Mouse (Mus musculus) MEL (cell line): ENCODE results near the gene Plcb1. TPM values are rescaled to one million over a fixed set of nuclear protein-coding genes. Genes with fewer than 3 reads are reported as not detected.

ENCODE experiments used
- DNase-seq: peaks from one replicate; pipeline ENCODE4 v3.0.0; 2011; ENCODE audit warnings: low read depth, low spot score
- H3K27ac ChIP-seq: 2 replicates; pipeline ENCODE4 v1.5.1; 2012; ENCODE audit warnings: low read depth, mild to moderate bottlenecking, control low read depth, low read length, moderate library complexity; ENCODE audit not compliant: control insufficient read depth
- H3K27me3 ChIP-seq, 2 experiments: fragments of 150-350 bp in 1 of 2; sonication (generic) in 1 of 2; 2 replicates each; pipeline ENCODE4 v1.6.1; 2012; ENCODE audit warnings: low read length in 2 of 2, mild to moderate bottlenecking in 2 of 2, improper control_type of control experiment in 1 of 2, moderate library complexity in 1 of 2; ENCODE audit not compliant: insufficient read depth in 2 of 2, control insufficient read depth in 1 of 2
- H3K36me3 ChIP-seq, 2 experiments: 2 replicates each; pipeline ENCODE4 v1.6.1; 2012 to 2014; ENCODE audit warnings: low read length in 2 of 2, improper control_type of control experiment in 1 of 2, inconsistent platforms in 1 of 2, mild to moderate bottlenecking in 1 of 2; ENCODE audit not compliant: insufficient read depth in 2 of 2, control insufficient read depth in 1 of 2
- H3K4me1 ChIP-seq, 2 experiments: fragments of 150-350 bp in 1 of 2; sonication (generic) in 1 of 2; 2 replicates each; pipeline ENCODE4 v1.6.1; 2012; ENCODE audit warnings: low read length in 2 of 2, improper control_type of control experiment in 1 of 2, mild to moderate bottlenecking in 1 of 2; ENCODE audit not compliant: insufficient read depth in 2 of 2, control insufficient read depth in 1 of 2
- H3K4me3 ChIP-seq, 2 experiments: fragments of 150-350 bp in 1 of 2; sonication (generic) in 1 of 2; 2 replicates each; pipeline ENCODE4 v1.5.1; 2012; ENCODE audit warnings: low read depth in 2 of 2, low read length in 2 of 2, mild to moderate bottlenecking in 2 of 2, moderate library complexity in 2 of 2, control low read depth in 1 of 2, improper control_type of control experiment in 1 of 2; ENCODE audit not compliant: control insufficient read depth in 1 of 2, insufficient read depth in 1 of 2
- H3K79me2 ChIP-seq: 2 replicates; pipeline ENCODE4 v1.6.1; 2012; ENCODE audit warnings: mild to moderate bottlenecking, low read length, moderate library complexity; ENCODE audit not compliant: control insufficient read depth, poor library complexity, insufficient read depth
- H3K9ac ChIP-seq: 2 replicates; pipeline ENCODE4 v1.6.1; 2012; ENCODE audit warnings: low read depth, mild to moderate bottlenecking, control low read depth, low read length, moderate library complexity; ENCODE audit not compliant: control insufficient read depth, poor library complexity, severe bottlenecking
- H3K9me3 ChIP-seq: fragments of 150-350 bp; sonication (generic); replicated peaks from 2 replicates; pipeline ENCODE4 v1.6.1; 2012; ENCODE audit warnings: mild to moderate bottlenecking, low read length, improper control_type of control experiment, moderate library complexity; ENCODE audit not compliant: insufficient read depth
- BHLHE40 ChIP-seq: IDR thresholded peaks from 2 replicates; pipeline ENCODE4 v1.6.1; 2012; ENCODE audit warnings: low read depth, mild to moderate bottlenecking, inconsistent platforms, low read length, improper control_type of control experiment, borderline replicate concordance
- CHD2 ChIP-seq: IDR thresholded peaks from 2 replicates; pipeline ENCODE4 v1.6.1; 2011; ENCODE audit warnings: low read length, improper control_type of control experiment
- CTCF ChIP-seq, 3 experiments: IDR thresholded peaks in 2 of 3; conservative IDR thresholded peaks in 1 of 3; 2 replicates each; pipeline ENCODE4 v1.5.1; 2011 to 2012; ENCODE audit warnings: low read length in 3 of 3, low read depth in 2 of 3, mild to moderate bottlenecking in 2 of 3, improper control_type of control experiment in 1 of 3, inconsistent platforms in 1 of 3, mixed read lengths in 1 of 3, moderate library complexity in 1 of 3; ENCODE audit not compliant: control insufficient read depth in 1 of 3, insufficient read depth in 1 of 3, poor library complexity in 1 of 3, severe bottlenecking in 1 of 3
- E2F4 ChIP-seq: IDR thresholded peaks from 2 replicates; pipeline ENCODE4 v1.6.1; 2011; ENCODE audit warnings: low read depth, low read length, improper control_type of control experiment, borderline replicate concordance
- ELF1 ChIP-seq: IDR thresholded peaks from 2 replicates; pipeline ENCODE4 v1.6.1; 2014; ENCODE audit warnings: low read depth, mild to moderate bottlenecking, inconsistent platforms, low read length, improper control_type of control experiment, moderate library complexity
- EP300 ChIP-seq, 2 experiments: IDR thresholded peaks; 2 replicates each; pipeline ENCODE4 v1.6.1; 2011; ENCODE audit warnings: improper control_type of control experiment in 2 of 2, low read length in 2 of 2, low read depth in 1 of 2, mild to moderate bottlenecking in 1 of 2
- ETS1 ChIP-seq: IDR thresholded peaks from 2 replicates; pipeline ENCODE4 v1.6.1; 2012; ENCODE audit warnings: low read depth, mild to moderate bottlenecking, inconsistent platforms, low read length, improper control_type of control experiment, moderate library complexity
- GABPA ChIP-seq: IDR thresholded peaks from 2 replicates; pipeline ENCODE4 v1.6.1; 2012; ENCODE audit warnings: low read depth, mild to moderate bottlenecking, inconsistent platforms, low read length, improper control_type of control experiment, moderate library complexity
- GATA1 ChIP-seq: IDR thresholded peaks from 2 replicates; pipeline ENCODE4 v1.6.1; 2011; ENCODE audit warnings: low read depth, low read length, improper control_type of control experiment
- HCFC1 ChIP-seq: IDR thresholded peaks from 2 replicates; pipeline ENCODE4 v1.6.1; 2012; ENCODE audit warnings: low read depth, mild to moderate bottlenecking, inconsistent platforms, low read length, improper control_type of control experiment, moderate library complexity
- JUND ChIP-seq: IDR thresholded peaks from 2 replicates; pipeline ENCODE4 v1.6.1; 2011; ENCODE audit warnings: low read depth, mild to moderate bottlenecking, improper control_type of control experiment, low read length
- KAT2A ChIP-seq: conservative IDR thresholded peaks from 2 replicates; pipeline ENCODE4 v1.6.1; 2012; ENCODE audit warnings: low read depth, low read length, improper control_type of control experiment, inconsistent platforms
- MAFK ChIP-seq: IDR thresholded peaks from 2 replicates; pipeline ENCODE4 v1.6.1; 2011; ENCODE audit warnings: low read depth, mild to moderate bottlenecking, low read length, improper control_type of control experiment, borderline replicate concordance
- MAX ChIP-seq: IDR thresholded peaks from 2 replicates; pipeline ENCODE4 v1.6.1; 2011; ENCODE audit warnings: low read length, improper control_type of control experiment
- MAZ ChIP-seq: IDR thresholded peaks from 2 replicates; pipeline ENCODE4 v1.6.1; 2012; ENCODE audit warnings: low read depth, mild to moderate bottlenecking, inconsistent platforms, low read length, improper control_type of control experiment
- MEF2A ChIP-seq: IDR thresholded peaks from 2 replicates; pipeline ENCODE4 v1.6.1; 2014; ENCODE audit warnings: low read depth, mild to moderate bottlenecking, inconsistent platforms, low read length, improper control_type of control experiment; ENCODE audit not compliant: poor library complexity, insufficient replicate concordance, severe bottlenecking; ENCODE audit errors: extremely low read depth
- MXI1 ChIP-seq: IDR thresholded peaks from 2 replicates; pipeline ENCODE4 v1.6.1; 2011; ENCODE audit warnings: mild to moderate bottlenecking, low read depth, low read length, improper control_type of control experiment
- MYB ChIP-seq: IDR thresholded peaks from 2 replicates; pipeline ENCODE4 v1.6.1; 2011; ENCODE audit warnings: mild to moderate bottlenecking, low read depth, low read length, improper control_type of control experiment
- MYC ChIP-seq: IDR thresholded peaks from 2 replicates; pipeline ENCODE4 v1.6.1; 2011; ENCODE audit warnings: low read depth, mild to moderate bottlenecking, low read length, improper control_type of control experiment, moderate library complexity
- NELFE ChIP-seq: IDR thresholded peaks from 2 replicates; pipeline ENCODE4 v1.6.1; 2011; ENCODE audit warnings: low read depth, low read length, improper control_type of control experiment
- NRF1 ChIP-seq: IDR thresholded peaks from 2 replicates; pipeline ENCODE4 v1.6.1; 2014; ENCODE audit warnings: low read depth, mild to moderate bottlenecking, inconsistent platforms, low read length, improper control_type of control experiment, moderate library complexity; ENCODE audit not compliant: poor library complexity, insufficient read depth, severe bottlenecking
- POLR2A ChIP-seq, 2 experiments: IDR thresholded peaks; 2 replicates each; pipeline ENCODE4 v1.6.1; 2011 to 2012; ENCODE audit warnings: low read length in 2 of 2, mild to moderate bottlenecking in 2 of 2, control low read depth in 1 of 2, improper control_type of control experiment in 1 of 2, low read depth in 1 of 2, moderate library complexity in 1 of 2; ENCODE audit not compliant: control insufficient read depth in 1 of 2, insufficient read depth in 1 of 2, poor library complexity in 1 of 2
- POLR2AphosphoS2 ChIP-seq: IDR thresholded peaks from 2 replicates; pipeline ENCODE4 v1.6.1; 2011; ENCODE audit warnings: low read length, improper control_type of control experiment
- RAD21 ChIP-seq: IDR thresholded peaks from 2 replicates; pipeline ENCODE4 v1.6.1; 2011; ENCODE audit warnings: mild to moderate bottlenecking, low read depth, low read length, improper control_type of control experiment
- RCOR1 ChIP-seq: IDR thresholded peaks from 2 replicates; pipeline ENCODE4 v1.6.1; 2012; ENCODE audit warnings: low read depth, mild to moderate bottlenecking, inconsistent platforms, low read length, improper control_type of control experiment
- SMC3 ChIP-seq: IDR thresholded peaks from 2 replicates; pipeline ENCODE4 v1.6.1; 2011; ENCODE audit warnings: low read depth, low read length, improper control_type of control experiment
- TAL1 ChIP-seq: IDR thresholded peaks from 2 replicates; pipeline ENCODE4 v1.6.1; 2012; ENCODE audit warnings: mild to moderate bottlenecking, inconsistent platforms, low read length, moderate library complexity, mixed read lengths
- TBP ChIP-seq: IDR thresholded peaks from 2 replicates; pipeline ENCODE4 v1.8.0; 2011; ENCODE audit warnings: low read depth, low read length, improper control_type of control experiment
- TCF12 ChIP-seq: IDR thresholded peaks from 2 replicates; pipeline ENCODE4 v1.6.1; 2014; ENCODE audit warnings: low read depth, mild to moderate bottlenecking, inconsistent platforms, low read length, improper control_type of control experiment, moderate library complexity
- UBTF ChIP-seq: IDR thresholded peaks from 2 replicates; pipeline ENCODE4 v1.6.1; 2012; ENCODE audit warnings: low read depth, mild to moderate bottlenecking, inconsistent platforms, low read length, improper control_type of control experiment, moderate library complexity, borderline replicate concordance; ENCODE audit not compliant: insufficient read depth
- USF1 ChIP-seq: IDR thresholded peaks from 2 replicates; pipeline ENCODE4 v1.6.1; 2014; ENCODE audit warnings: low read depth, mild to moderate bottlenecking, inconsistent platforms, low read length, improper control_type of control experiment, moderate library complexity
- USF2 ChIP-seq, 2 experiments: IDR thresholded peaks; 2 replicates each; pipeline ENCODE4 v1.6.1; 2011 to 2012; ENCODE audit warnings: improper control_type of control experiment in 2 of 2, low read length in 2 of 2, borderline replicate concordance in 1 of 2, inconsistent platforms in 1 of 2, low read depth in 1 of 2, mild to moderate bottlenecking in 1 of 2; ENCODE audit not compliant: insufficient read depth in 1 of 2
- ZC3H11A ChIP-seq: IDR thresholded peaks from 2 replicates; pipeline ENCODE4 v1.6.1; 2012; ENCODE audit warnings: low read depth, mild to moderate bottlenecking, inconsistent platforms, low read length, improper control_type of control experiment
- ZKSCAN1 ChIP-seq: IDR thresholded peaks from 2 replicates; pipeline ENCODE4 v1.6.1; 2012; ENCODE audit warnings: low read depth, mild to moderate bottlenecking, inconsistent platforms, low read length, improper control_type of control experiment, moderate library complexity
- ZMIZ1 ChIP-seq: IDR thresholded peaks from 2 replicates; pipeline ENCODE4 v1.6.1; 2012; ENCODE audit warnings: low read depth, mild to moderate bottlenecking, inconsistent platforms, low read length, improper control_type of control experiment, moderate library complexity
- ZNF384 ChIP-seq: IDR thresholded peaks from 2 replicates; pipeline ENCODE4 v1.6.1; 2012; ENCODE audit warnings: low read depth, mild to moderate bottlenecking, inconsistent platforms, low read length, improper control_type of control experiment
- polyA plus RNA-seq, 2 experiments: library from polyadenylated mRNA; stranded (reverse) in 1 of 2; unstranded in 1 of 2; fragments of >175 nt in 1 of 2; fragments of >200 nt in 1 of 2; gene quantifications; 2 replicates each; pipeline versions ENCODE4 v1.2.1 to v1.2.4; 2012; ENCODE audit warnings: low replicate concordance in 2 of 2, low read depth in 1 of 2; ENCODE audit not compliant: insufficient read length in 2 of 2, insufficient read depth in 1 of 2, missing spikeins in 1 of 2
- total RNA-seq: library from RNA; depleted of rRNA; stranded (reverse); fragments of 300-350 nt; gene quantifications from 2 replicates; pipeline ENCODE4 v1.2.3, GENCODE M21; 2012

The Plcb1 gene
- total and polyA plus RNA-seq, 3 experiments = not detected

- H3K36me3 ChIP-seq = no peaks in the 10 kb centered on the region
- H3K9me3 ChIP-seq = no peaks in the 10 kb centered on the region
- H3K4me3 ChIP-seq = peak overlapping the region in 1 of 2 experiments; percentile 31; a peak in 1 of 4 replicates
- H3K4me1 ChIP-seq = peaks cover 0 to 2% of the 10 kb centered on the region in 2 experiments; a peak in 2 of 4 replicates
- H3K27ac ChIP-seq = no peak overlapping the region
- no peaks in the 10 kb centered on the region for H3K79me2 ChIP-seq
- no peak overlapping the region for H3K9ac ChIP-seq
- peak; percentile 57 for DNase-seq
- H3K27me3 ChIP-seq = no peaks in the 10 kb centered on the region
- 0 out of 2 replicates have a peak, but pooled peaks have one; percentile 5 for TF ChIP-seq GATA1
- TF ChIP-seq KAT2A = no peak
- TF ChIP-seq TCF12 = no peak
- TF ChIP-seq RCOR1 = 0 out of 2 replicates have a peak, but pooled peaks have one; percentile 16
- no peak for TF ChIP-seq NRF1
- TF ChIP-seq JUND = no peak
- TF ChIP-seq MAX = no peak
- no peak for TF ChIP-seq BHLHE40
- TF ChIP-seq MAFK = no peak
- TF ChIP-seq USF1 = no peak
- no peak for TF ChIP-seq POLR2A (IDR thresholded peaks at IDR 0.05; ENCODE audit: control insufficient read depth in 1 of 2, insufficient read depth in 1 of 2, low read depth in 1 of 2, low read length in 2 of 2, poor library complexity in 1 of 2)
- no peak for TF ChIP-seq EP300 (IDR thresholded peaks at IDR 0.05; ENCODE audit: low read depth in 1 of 2, low read length in 2 of 2)
- no peak for TF ChIP-seq NELFE
- no peak for TF ChIP-seq UBTF
- TF ChIP-seq MEF2A = no peak
- TF ChIP-seq MYC = no peak
- no peak for TF ChIP-seq ETS1
- TF ChIP-seq ZMIZ1 = no peak
- peak; percentile 73 for TF ChIP-seq RAD21
- TF ChIP-seq SMC3 = peak; percentile 67
- no peak for TF ChIP-seq TBP
- TF ChIP-seq MXI1 = no peak
- TF ChIP-seq MAZ = no peak
- TF ChIP-seq HCFC1 = no peak
- TF ChIP-seq ELF1 = no peak
- no peak for TF ChIP-seq ZKSCAN1
- peak; percentile 52; the same call in 1 of the 2 replicates for TF ChIP-seq ZC3H11A
- TF ChIP-seq TAL1 = no peak
- TF ChIP-seq GABPA = no peak
- no peak for TF ChIP-seq POLR2AphosphoS2
- TF ChIP-seq CHD2 = no peak
- TF ChIP-seq ZNF384 = no peak
- no peak for TF ChIP-seq E2F4
- peak; percentile 22 to 68 (median 57); a peak in 5 of 6 replicates for TF ChIP-seq CTCF (IDR thresholded peaks at IDR 0.05 in 2 of 3, conservative IDR thresholded peaks at IDR 0.05 in 1 of 3; ENCODE audit: control insufficient read depth in 1 of 3, insufficient read depth in 1 of 3, low read depth in 2 of 3, low read length in 3 of 3, poor library complexity in 1 of 3, severe bottlenecking in 1 of 3)
- TF ChIP-seq USF2 (IDR thresholded peaks at IDR 0.05; ENCODE audit: borderline replicate concordance in 1 of 2, insufficient read depth in 1 of 2, low read depth in 1 of 2, low read length in 2 of 2) = no peak
- no peak for TF ChIP-seq MYB
Observed at GRCm38 (mm10) chr2:135329782-135330545, 544.1 kb downstream of the Plcb1 start.
